ENCODE assay signal across 10 mouse cellular contexts in the genomic region with DNA sequence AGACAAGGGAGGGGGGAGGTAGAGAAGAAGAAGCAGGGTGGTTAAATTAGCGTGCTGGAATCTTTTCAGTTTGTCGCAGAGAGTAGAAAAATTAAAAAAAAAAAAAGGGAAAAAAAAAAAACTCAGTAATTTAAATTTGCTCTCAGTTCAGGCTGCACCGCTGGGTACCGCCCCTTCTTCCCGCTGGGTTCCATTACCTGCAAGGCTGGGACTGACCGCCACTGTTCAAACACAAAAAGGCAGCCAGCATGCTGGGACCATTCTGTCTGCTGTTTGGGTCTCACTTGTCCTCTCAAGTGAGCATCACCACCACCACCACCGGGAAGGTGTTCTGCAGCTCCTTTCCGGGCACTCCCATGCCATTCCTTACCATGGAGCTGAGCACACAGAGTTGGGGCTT.
A peak's percentile ranks its signal among the peaks of the same experiment; 100 is the strongest.
DNase-seq lines count a peak whose midpoint lies in the region; ATAC-seq and TF ChIP-seq lines count a peak whose summit lies in the region.
"Had no signal": no experiment of that assay in that cellular context is flagged by ENCODE, and none has a peak within 500 bp of the region (broad histone marks: within the 10 kb centered on the region; RNA-seq: fewer than 3 reads in every experiment).

No protein-coding gene starts in this region.

- peak overlapping the region; percentile 5; the same call in 1 of the 2 replicates for H3K4me2 ChIP-seq in neural tube, embryonic 11.5 days (ENCODE audit: low read depth)
- H3K4me2 ChIP-seq in limb, embryonic 14.5 days (replicated peaks; ENCODE audit: low read depth, low read length, severe bottlenecking), result peak overlapping the region; percentile 38

- H3K36me3 ChIP-seq in neural tube, embryonic 11.5 days (ENCODE audit: control insufficient read depth, insufficient read depth, low read length), result no peaks in the 10 kb centered on the region
- no peaks in the 10 kb centered on the region for H3K36me3 ChIP-seq in limb, embryonic 14.5 days (ENCODE audit: control insufficient read depth, insufficient read depth, low read length)

- no peak overlapping the region for H3K4me3 ChIP-seq in neural tube, embryonic 11.5 days (ENCODE audit: low read depth, low read length)
- H3K4me3 ChIP-seq in limb, embryonic 14.5 days (replicated peaks; ENCODE audit: low read length), result peak overlapping the region; percentile 14; the same call in 1 of the 2 replicates
- H3K4me3 ChIP-seq: myocyte had no signal

- no peaks in the 10 kb centered on the region for H3K27me3 ChIP-seq in neural tube, embryonic 11.5 days (ENCODE audit: control insufficient read depth, insufficient read depth, low read length)
- H3K27me3 ChIP-seq in limb, embryonic 14.5 days (ENCODE audit: control insufficient read depth, insufficient read depth, low read length), result no peaks in the 10 kb centered on the region

- WGBS in neural tube, embryonic 11.5 days, result 28% methylated on average over 8 of the region's 8 CpGs
- 36% methylated on average over 8 of the region's 8 CpGs for WGBS in limb, embryonic 14.5 days

- no peak overlapping the region for H3K9ac ChIP-seq in neural tube, embryonic 11.5 days (ENCODE audit: low read length)
- H3K9ac ChIP-seq in limb, embryonic 14.5 days (ENCODE audit: low read depth, low read length, severe bottlenecking), result no peak overlapping the region

- ATAC-seq in neural tube, embryonic 11.5 days (ENCODE audit: insufficient read depth, low FRiP score, low TSS enrichment), result no peak
- ATAC-seq in limb, embryonic 14.5 days (ENCODE audit: low FRiP score, low read depth), result no peak

- peak; percentile 14 for DNase-seq in embryo, embryonic 11 days
- no peak for DNase-seq in embryo, embryonic 10 days (ENCODE audit: low spot score)
- DNase-seq in neural tube, embryonic 11.5 days (ENCODE audit: low spot score), result no peak
- no peak for DNase-seq in neural tube, embryonic 10.5 days (ENCODE audit: extremely low spot score, low spot score)
- no peak for DNase-seq in limb, embryonic 14.5 days (ENCODE audit: low spot score)
- no peak for DNase-seq in MN1 (ENCODE audit: low spot score)
- DNase-seq in testis, postnatal 14 days (ENCODE audit: low spot score), result no peak
- no peak for DNase-seq in urinary bladder, postnatal 14 days (ENCODE audit: low spot score)
- DNase-seq: kidney, postnatal 25 days had no signal

- no peak for TF ChIP-seq POLR2A in limb, embryonic 14.5 days (IDR thresholded peaks at IDR 0.05; ENCODE audit: borderline replicate concordance, extremely low read depth, insufficient read depth, insufficient read length)

- H3K4me1 ChIP-seq in neural tube, embryonic 11.5 days (ENCODE audit: control insufficient read depth, insufficient read depth, low read length), result no peaks in the 10 kb centered on the region
- H3K4me1 ChIP-seq in limb, embryonic 14.5 days (ENCODE audit: control insufficient read depth, insufficient read depth, low read length), result no peaks in the 10 kb centered on the region

- no peaks in the 10 kb centered on the region for H3K9me3 ChIP-seq in neural tube, embryonic 11.5 days (ENCODE audit: control insufficient read depth, low read length)
- no peaks in the 10 kb centered on the region for H3K9me3 ChIP-seq in limb, embryonic 14.5 days (ENCODE audit: control insufficient read depth, low read length)

- no peak overlapping the region for H3K27ac ChIP-seq in neural tube, embryonic 11.5 days (ENCODE audit: low read depth, low read length)
- H3K27ac ChIP-seq in limb, embryonic 14.5 days (replicated peaks; ENCODE audit: low read depth, low read length), result no peak overlapping the region
